Mouse (Mus musculus) olfactory bulb, adult 2 months (tissue): ENCODE measurements at regions not wholly inside any gene's neighbourhood (a gene's known extent, or its start where the extent isn't known, plus 50 kb on each side); places are given as distances from the start of the nearest gene placed in this dataset.

Experiments used
- CTCF ChIP-seq: fragments of 200-500 bp; IDR thresholded peaks from 2 replicates; pipeline ENCODE4 v1.5.1; 2012; ENCODE audit warnings: low read depth, mild to moderate bottlenecking, low read length, moderate library complexity; ENCODE audit not compliant: insufficient read depth
- POLR2A ChIP-seq: fragments of 200-500 bp; IDR thresholded peaks from 2 replicates; pipeline ENCODE4 v1.6.1; 2012; ENCODE audit warnings: mild to moderate bottlenecking, low read depth, low read length, moderate library complexity; ENCODE audit not compliant: insufficient read depth

GRCm38 (mm10) chr16:24211588-24211987, 181.7 kb upstream of the Lpp start:
- no peak for TF ChIP-seq POLR2A
- TF ChIP-seq CTCF = no peak
